Mouse (Mus musculus) stomach, embryonic 15.5 days (tissue): ENCODE results near the gene Mrps33. TPM values are rescaled to one million over a fixed set of nuclear protein-coding genes. Genes with fewer than 3 reads are reported as not detected.

Experiments
- ATAC-seq: fragments of 200-750 bp; cut with Nextera tagmentation; 2 replicates; pipeline ENCODE4 v1.8.0; 2017; ENCODE audit warnings: low read depth, moderate number of reproducible peaks, moderate TSS enrichment; ENCODE audit not compliant: insufficient read depth, low FRiP score
- H3K27ac ChIP-seq: fragments of 300-500 bp; sonication (generic); 2 replicates; pipeline ENCODE4 v1.5.1; 2015; ENCODE audit warnings: mild to moderate bottlenecking, inconsistent platforms
- H3K27me3 ChIP-seq: fragments of 300-500 bp; sonication (generic); replicated peaks from 2 replicates; pipeline ENCODE4 v1.6.1; 2015; ENCODE audit warnings: inconsistent platforms
- H3K36me3 ChIP-seq: fragments of 300-500 bp; sonication (generic); 2 replicates; pipeline ENCODE4 v1.6.1; 2015; ENCODE audit warnings: inconsistent platforms
- H3K4me1 ChIP-seq: fragments of 300-500 bp; sonication (generic); 2 replicates; pipeline ENCODE4 v1.6.1; 2015; ENCODE audit warnings: inconsistent platforms
- H3K4me2 ChIP-seq: fragments of 300-500 bp; sonication (generic); 2 replicates; pipeline ENCODE4 v1.6.1; 2015; ENCODE audit warnings: mild to moderate bottlenecking, inconsistent platforms
- H3K4me3 ChIP-seq: fragments of 300-500 bp; sonication (generic); replicated peaks from 2 replicates; pipeline ENCODE4 v1.5.1; 2015; ENCODE audit warnings: inconsistent platforms
- H3K9ac ChIP-seq: fragments of 300-500 bp; sonication (generic); 2 replicates; pipeline ENCODE4 v1.6.1; 2015; ENCODE audit warnings: inconsistent platforms
- H3K9me3 ChIP-seq: fragments of 300-500 bp; sonication (generic); 2 replicates; pipeline ENCODE4 v1.6.1; 2016; ENCODE audit warnings: inconsistent platforms
- WGBS: fragments of 180-500 bp; shearing (Covaris S2); methylation state at CpG from one replicate; pipeline ENCODE4 v1.1.7; 2015; 5-methylcytosine and 5-hydroxymethylcytosine counted together
- polyA plus RNA-seq: library from polyadenylated mRNA; unstranded; fragments of >200 nt; fragmentation: Nextera tagmentation; extraction: Ambion mirVana; gene quantifications from 2 replicates; pipeline ENCODE4 v1.2.1, GENCODE M21; 2015

Gene Mrps33
- 158 and 163 TPM in 2 replicates for polyA plus RNA-seq

DNA sequence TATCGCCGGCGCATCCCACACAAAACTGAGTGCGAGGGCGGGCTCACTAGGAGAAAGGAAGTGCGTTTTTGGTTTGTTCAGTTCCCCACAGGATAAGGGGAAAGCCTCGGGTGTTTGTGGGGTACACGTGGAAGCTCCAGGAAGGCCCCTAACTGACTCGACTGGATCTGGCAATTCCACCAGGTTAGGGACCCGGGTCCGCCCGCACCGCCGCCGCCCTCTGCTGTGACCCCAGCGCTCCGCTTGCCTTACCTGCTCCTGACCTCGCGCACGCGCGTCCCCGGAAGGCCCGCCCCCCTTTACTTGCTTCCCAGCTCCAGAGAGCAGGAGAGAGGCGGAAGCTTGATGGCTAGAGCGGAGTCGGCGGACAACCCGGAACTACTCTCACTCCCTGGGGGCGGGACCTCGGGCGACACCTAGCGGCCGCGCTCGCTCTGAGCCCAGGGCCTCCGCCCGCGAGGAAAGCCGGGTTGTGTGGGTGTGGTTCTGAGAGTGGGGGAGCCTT lies at the start of gene Mrps33:
Mrps33 (minus strand) TSS at position 377 of the 505 bp plus-strand sequence.
- H3K4me1 ChIP-seq = no peaks in the 10 kb centered on the region
- whole genome bisulfite sequencing = under 1% methylated on average over 40 of the region's 40 CpGs
- H3K36me3 ChIP-seq = no peaks in the 10 kb centered on the region
- peak within 1 kb of the TSS; percentile 30; the same call in 1 of the 2 replicates for H3K9ac ChIP-seq
- peak within 1 kb of the TSS; percentile 71 for H3K4me3 ChIP-seq
- no peaks in the 10 kb centered on the region for H3K9me3 ChIP-seq
- peak; percentile 99 for ATAC-seq
- no peaks in the 10 kb centered on the region for H3K27me3 ChIP-seq
- peak within 1 kb of the TSS; percentile 14; the same call in 1 of the 2 replicates for H3K27ac ChIP-seq
- H3K4me2 ChIP-seq = peak within 1 kb of the TSS; percentile 54

DNA sequence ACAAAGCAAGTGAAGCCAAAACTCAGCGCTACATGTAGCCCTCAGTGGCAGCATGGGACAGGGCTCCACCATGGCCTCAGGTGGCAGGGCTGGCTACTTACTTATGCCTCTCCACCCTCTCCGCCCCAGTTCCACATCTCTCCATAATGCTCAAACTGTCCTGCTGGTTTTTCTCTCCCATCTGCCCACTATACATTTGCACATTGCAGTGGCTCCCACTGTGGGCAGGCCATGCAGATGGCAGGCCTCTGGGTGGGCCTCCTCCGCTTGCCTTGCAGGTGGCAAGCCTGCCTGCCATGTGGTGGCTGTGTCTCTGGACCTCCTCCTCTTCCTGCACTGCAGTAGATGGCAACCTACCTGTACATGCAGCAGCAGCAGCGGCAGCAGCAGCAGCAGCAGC lies 38.9 kb upstream of the Mrps33 start:
- Histone ChIP-seq H3K9ac (no peak overlapping the region), H3K4me1 (no peaks in the 10 kb centered on the region), H3K27ac (no peak overlapping the region), H3K4me2 (no peak overlapping the region), H3K27me3 (no peaks in the 10 kb centered on the region), H3K9me3 (no peaks in the 10 kb centered on the region), H3K4me3 (no peak overlapping the region), H3K36me3 (no peaks in the 10 kb centered on the region)
- no peak for ATAC-seq
- WGBS = 87% methylated on average over 4 of the region's 4 CpGs

DNA sequence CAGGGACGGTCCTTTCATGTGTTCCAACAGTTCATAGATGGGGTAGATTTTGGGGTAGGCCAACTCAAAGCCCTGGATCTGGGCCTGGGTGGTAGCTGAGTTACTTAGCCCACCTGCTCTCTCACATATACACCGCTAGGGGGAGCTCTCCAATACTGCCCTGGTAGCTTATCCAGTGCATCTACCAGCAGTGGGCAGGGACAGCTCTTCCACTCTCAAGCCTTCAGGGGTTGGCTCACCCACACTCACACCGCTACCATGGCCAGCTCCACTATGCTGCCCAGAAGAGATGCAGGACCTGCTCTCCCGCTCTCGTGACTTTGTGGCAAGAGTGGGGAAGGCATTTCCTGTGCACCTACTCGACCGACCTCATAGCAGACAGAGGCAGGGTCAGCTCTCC lies 38.0 kb upstream of the Mrps33 start:
- no peaks in the 10 kb centered on the region for H3K36me3 ChIP-seq
- H3K4me3 ChIP-seq = no peak overlapping the region
- no peaks in the 10 kb centered on the region for H3K9me3 ChIP-seq
- WGBS = 45% methylated on average over 7 of the region's 7 CpGs
- no peaks in the 10 kb centered on the region for H3K27me3 ChIP-seq
- H3K27ac ChIP-seq = no peak overlapping the region
- H3K4me1 ChIP-seq = no peaks in the 10 kb centered on the region
- H3K4me2 ChIP-seq = no peak overlapping the region
- no peak overlapping the region for H3K9ac ChIP-seq
- ATAC-seq = no peak

DNA sequence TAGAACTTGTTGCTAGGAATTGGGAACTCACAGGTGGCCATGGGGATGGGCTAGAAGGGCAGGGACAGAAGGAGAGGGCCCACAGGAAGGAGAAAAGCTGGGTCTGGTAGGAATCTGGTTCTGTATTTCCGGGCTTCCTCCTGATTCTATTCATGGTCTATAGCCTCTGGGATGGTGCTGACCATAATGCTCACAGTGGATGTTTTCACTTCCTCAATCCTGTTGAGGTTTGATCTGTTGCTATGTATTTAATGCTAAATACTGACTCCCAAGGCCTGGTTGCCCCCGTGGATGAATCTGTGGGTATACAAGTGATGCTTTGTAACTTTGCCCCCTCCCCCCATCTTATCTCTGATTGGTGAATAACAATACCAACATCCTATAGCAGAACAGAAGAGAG lies 36.8 kb upstream of the Mrps33 start:
- Histone ChIP-seq H3K9me3 (no peaks in the 10 kb centered on the region), H3K4me2 (no peak overlapping the region), H3K4me1 (no peaks in the 10 kb centered on the region), H3K27ac (no peak overlapping the region), H3K36me3 (no peaks in the 10 kb centered on the region), H3K9ac (no peak overlapping the region), H3K4me3 (no peak overlapping the region), H3K27me3 (no peaks in the 10 kb centered on the region)
- WGBS = 67% methylated on average over 2 of the region's 2 CpGs
- ATAC-seq = no peak

DNA sequence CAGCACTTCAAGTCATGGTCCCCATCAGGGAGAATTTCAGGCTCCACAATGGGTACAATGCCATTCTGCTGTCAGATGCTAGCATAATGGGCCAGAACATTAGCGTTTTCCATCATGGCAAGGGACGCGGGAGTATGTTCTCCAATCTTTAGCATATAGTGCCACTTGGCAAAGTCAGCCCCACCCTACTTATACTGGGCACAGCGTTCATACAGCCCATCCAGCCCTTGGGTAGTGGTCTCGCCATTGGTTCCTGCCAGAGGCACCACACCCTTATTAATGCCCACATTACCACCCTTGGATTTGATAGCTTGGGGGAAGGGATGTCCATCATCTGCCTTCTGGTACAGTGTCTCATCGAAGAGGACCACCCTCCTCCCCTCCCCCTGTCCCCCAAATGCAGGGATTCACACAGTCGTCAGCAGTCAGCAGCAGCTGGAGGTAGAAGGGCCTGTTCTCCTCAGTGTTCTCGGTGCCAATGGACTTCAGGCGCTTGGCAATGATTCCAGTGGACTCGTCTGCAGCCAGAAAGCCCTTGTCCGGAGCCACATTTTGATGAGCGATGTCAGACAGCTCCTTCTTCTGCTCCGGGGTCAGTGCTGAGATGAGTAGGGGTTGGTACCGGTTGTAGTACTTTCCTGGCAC lies 33.0 kb upstream of the Mrps33 start:
- WGBS = 84% methylated on average over 14 of the region's 14 CpGs
- Histone ChIP-seq H3K4me3 (no peak overlapping the region), H3K36me3 (no peaks in the 10 kb centered on the region), H3K27me3 (no peaks in the 10 kb centered on the region), H3K4me2 (no peak overlapping the region), H3K4me1 (no peaks in the 10 kb centered on the region), H3K27ac (no peak overlapping the region), H3K9me3 (no peaks in the 10 kb centered on the region), H3K9ac (no peak overlapping the region)
- ATAC-seq = no peak

DNA sequence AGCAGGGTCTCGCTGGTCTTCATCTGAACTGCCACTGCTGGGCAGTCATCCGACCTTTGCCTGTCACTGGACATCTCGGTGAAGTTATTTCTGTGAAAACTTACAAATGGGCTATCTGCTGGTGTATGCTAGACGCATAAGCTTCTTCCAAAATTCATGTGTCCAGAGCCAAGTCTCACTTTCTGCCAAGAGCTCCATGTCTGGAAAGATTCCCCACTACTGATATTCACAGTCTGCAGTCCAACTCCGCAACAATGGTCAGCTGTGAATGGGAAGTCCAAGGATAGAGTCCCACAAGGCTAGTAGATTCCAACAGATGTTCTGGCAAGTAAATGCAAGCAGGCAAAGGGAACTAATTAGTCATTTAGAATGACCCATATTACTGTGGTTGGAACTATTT lies 17.9 kb upstream of the Mrps33 start:
- Histone ChIP-seq H3K4me1 (no peaks in the 10 kb centered on the region), H3K27me3 (no peaks in the 10 kb centered on the region), H3K4me3 (no peak overlapping the region), H3K36me3 (no peaks in the 10 kb centered on the region), H3K4me2 (no peak overlapping the region), H3K27ac (no peak overlapping the region), H3K9me3 (no peaks in the 10 kb centered on the region), H3K9ac (no peak overlapping the region)
- WGBS = 79% methylated on average over 5 of the region's 5 CpGs
- ATAC-seq = no peak

DNA sequence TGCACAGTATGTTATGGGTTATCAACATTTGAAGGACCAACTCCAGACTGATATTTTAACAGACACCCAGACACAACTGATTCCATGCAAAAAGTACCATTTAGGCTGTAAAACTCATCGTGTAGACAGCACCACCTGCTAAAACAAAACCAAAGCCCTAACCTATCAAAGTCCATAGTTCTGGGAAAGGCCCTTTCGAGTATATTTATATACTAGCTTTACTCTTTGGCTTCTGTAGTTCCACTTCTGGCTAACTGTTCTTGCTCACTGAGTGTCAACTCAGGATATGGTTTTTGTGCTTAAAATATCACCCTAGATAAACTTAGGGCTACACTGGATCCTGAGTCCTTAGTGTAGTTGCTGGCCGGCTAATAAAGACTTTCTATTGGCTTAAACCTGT lies 10.5 kb upstream of the Mrps33 start:
- ATAC-seq = no peak
- 85% methylated on average over 3 of the region's 3 CpGs for WGBS
- no peaks in the 10 kb centered on the region for H3K27me3 ChIP-seq
- no peaks in the 10 kb centered on the region for H3K4me1 ChIP-seq
- no peaks in the 10 kb centered on the region for H3K36me3 ChIP-seq
- no peak overlapping the region for H3K4me2 ChIP-seq
- no peak overlapping the region for H3K27ac ChIP-seq
- no peaks in the 10 kb centered on the region for H3K9me3 ChIP-seq
- no peak overlapping the region for H3K4me3 ChIP-seq
- H3K9ac ChIP-seq = no peak overlapping the region

DNA sequence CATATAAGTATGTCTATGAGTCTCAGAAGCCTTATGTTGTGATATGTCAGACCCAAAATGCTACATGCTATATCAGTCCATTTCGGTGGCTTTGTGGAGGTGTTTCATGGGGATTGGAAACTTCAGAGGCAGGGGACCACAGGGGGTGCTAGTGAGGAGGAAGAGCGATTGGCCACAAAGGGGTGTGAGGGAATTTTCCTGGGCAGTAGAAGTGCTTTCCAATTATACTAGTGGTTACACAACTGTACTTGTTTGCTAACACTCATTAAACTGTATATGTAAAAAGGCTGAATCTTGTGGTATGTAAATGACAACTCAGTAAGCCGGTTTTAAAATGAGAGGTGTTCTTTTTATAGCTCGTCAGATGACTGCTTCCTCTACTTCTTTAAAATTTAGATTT lies 8.1 kb upstream of the Mrps33 start:
- Histone ChIP-seq H3K4me2 (no peak overlapping the region), H3K27ac (no peak overlapping the region), H3K4me1 (no peaks in the 10 kb centered on the region), H3K36me3 (no peaks in the 10 kb centered on the region), H3K9me3 (no peaks in the 10 kb centered on the region), H3K27me3 (no peaks in the 10 kb centered on the region), H3K4me3 (no peak overlapping the region), H3K9ac (no peak overlapping the region)
- WGBS = 49% methylated on average over 4 of the region's 4 CpGs
- ATAC-seq = no peak

DNA sequence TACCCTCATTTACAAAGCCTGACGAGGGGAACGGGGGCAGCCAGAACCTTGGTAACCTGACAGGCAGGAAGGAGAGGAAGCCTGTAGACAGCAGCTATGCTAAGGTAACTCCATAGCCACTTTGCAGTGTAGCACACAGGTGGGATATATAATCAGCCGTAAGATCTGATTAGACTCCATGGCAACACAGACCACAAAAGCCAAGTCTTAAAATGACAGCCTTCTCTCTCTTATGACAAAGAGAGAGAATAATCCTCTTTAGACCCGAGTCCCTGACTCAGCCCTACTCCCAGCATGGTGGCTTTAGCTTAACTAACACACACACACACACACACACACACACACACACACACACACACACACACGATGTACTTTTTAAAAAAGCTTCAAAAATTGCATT lies 2.3 kb downstream of the Mrps33 start:
- 71% methylated on average over 5 of the region's 5 CpGs for WGBS
- no peaks in the 10 kb centered on the region for H3K9me3 ChIP-seq

DNA sequence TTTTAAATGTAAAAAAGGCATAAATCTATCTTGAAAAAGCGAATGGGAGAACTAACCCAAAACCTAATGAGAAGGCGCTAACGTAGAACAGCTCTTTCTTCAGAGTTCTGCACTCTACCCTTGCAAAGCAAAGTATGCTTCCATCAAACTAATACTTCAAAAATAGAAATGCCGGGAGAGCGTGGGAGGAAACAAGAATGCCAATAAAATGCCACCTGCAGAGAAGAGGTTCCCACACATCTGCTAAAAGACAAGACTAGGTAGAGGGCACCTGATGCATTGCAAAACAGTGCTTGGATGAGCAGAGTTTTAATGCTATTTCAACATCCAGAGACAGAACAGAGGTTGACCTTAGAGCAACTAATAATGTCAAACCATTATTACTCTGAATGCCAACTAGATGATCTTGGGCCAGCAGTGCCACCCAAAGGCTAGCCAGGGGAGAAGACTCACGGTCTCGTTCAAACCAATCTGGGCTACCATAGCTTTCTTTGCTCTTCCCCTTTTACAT lies 3.7 kb downstream of the Mrps33 start:
- no peak for ATAC-seq
- Histone ChIP-seq H3K27ac (no peak overlapping the region), H3K9ac (no peak overlapping the region), H3K9me3 (no peaks in the 10 kb centered on the region), H3K36me3 (no peaks in the 10 kb centered on the region), H3K4me1 (no peaks in the 10 kb centered on the region), H3K4me2 (no peak overlapping the region), H3K27me3 (no peaks in the 10 kb centered on the region), H3K4me3 (no peak overlapping the region)
- 94% methylated on average over 7 of the region's 7 CpGs for WGBS

More for the DNA sequence above, 2.3 kb downstream of the Mrps33 start:
- Histone ChIP-seq H3K36me3 (no peaks in the 10 kb centered on the region), H3K27me3 (no peaks in the 10 kb centered on the region), H3K4me2 (no peak overlapping the region), H3K4me1 (no peaks in the 10 kb centered on the region), H3K9ac (no peak overlapping the region), H3K4me3 (no peak overlapping the region), H3K27ac (no peak overlapping the region)
- ATAC-seq = no peak

DNA sequence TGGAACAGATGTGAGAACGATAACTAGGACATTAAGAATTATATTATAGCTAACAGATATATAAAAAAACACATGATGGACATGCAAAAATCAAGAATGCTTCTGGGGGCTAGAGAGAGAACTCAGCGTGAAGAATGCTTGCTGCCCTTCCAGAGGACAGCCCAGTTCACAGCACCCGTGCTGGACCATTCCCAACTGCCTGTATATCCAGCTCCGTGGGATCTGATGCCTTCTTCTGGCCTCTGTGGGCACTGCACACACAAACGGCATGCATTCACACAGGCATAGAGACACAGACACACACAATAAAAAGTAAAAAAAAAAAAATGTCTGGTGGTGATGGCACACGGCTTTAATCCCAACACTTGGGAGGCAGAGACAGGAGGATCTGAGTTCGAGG lies 4.5 kb downstream of the Mrps33 start:
- Histone ChIP-seq H3K9ac (no peak overlapping the region), H3K36me3 (no peaks in the 10 kb centered on the region), H3K4me3 (no peak overlapping the region), H3K27me3 (no peaks in the 10 kb centered on the region), H3K4me2 (no peak overlapping the region), H3K9me3 (no peaks in the 10 kb centered on the region), H3K4me1 (no peaks in the 10 kb centered on the region), H3K27ac (no peak overlapping the region)
- ATAC-seq = no peak
- 91% methylated on average over 7 of the region's 7 CpGs for WGBS

DNA sequence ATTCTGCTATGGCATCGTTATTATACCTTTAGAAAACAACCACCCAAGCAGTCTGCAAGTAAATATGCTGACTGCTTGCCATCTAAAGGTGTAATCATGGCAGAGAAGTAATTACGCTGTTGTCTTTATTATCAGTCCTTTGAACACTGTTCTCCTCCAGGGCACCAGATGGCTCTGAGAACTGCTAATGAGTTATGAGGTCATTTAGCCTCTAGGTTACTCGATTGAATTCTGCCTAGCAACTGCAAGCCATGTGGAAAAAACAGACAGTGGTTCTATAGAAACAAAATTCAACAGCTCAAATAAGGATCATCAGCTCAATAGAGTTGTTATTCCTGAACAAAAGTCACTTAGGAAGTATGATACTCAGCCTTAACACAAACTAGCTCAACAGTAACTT lies 4.9 kb downstream of the Mrps33 start:
- 78% methylated on average over 3 of the region's 3 CpGs for WGBS
- H3K27me3 ChIP-seq = no peaks in the 10 kb centered on the region
- H3K4me2 ChIP-seq = no peak overlapping the region
- no peak overlapping the region for H3K27ac ChIP-seq
- ATAC-seq = no peak
- H3K36me3 ChIP-seq = no peaks in the 10 kb centered on the region
- H3K4me3 ChIP-seq = no peak overlapping the region
- no peak overlapping the region for H3K9ac ChIP-seq
- H3K9me3 ChIP-seq = no peaks in the 10 kb centered on the region
- no peaks in the 10 kb centered on the region for H3K4me1 ChIP-seq
